Mouse (Mus musculus) lung, embryonic 15.5 days (tissue): ENCODE measurements around the gene Olfr187. TPM values are rescaled to one million over a fixed set of nuclear protein-coding genes. Genes with fewer than 3 reads are reported as not detected.
"Not testable (repeated sequence)": the region's sequence is repeated elsewhere in the genome, so short reads cannot be mapped to it uniquely, and the experiment has no call there.

Experiments
- ATAC-seq: fragments of 200-750 bp; cut with Nextera tagmentation; 2 replicates; pipeline ENCODE4 v1.8.0; 2017; ENCODE audit warnings: moderate number of reproducible peaks, borderline replicate concordance; ENCODE audit not compliant: low FRiP score, low TSS enrichment; ENCODE audit errors: extremely low read depth
- H3K27ac ChIP-seq: fragments of 300-500 bp; sonication (generic); 2 replicates; pipeline ENCODE4 v1.5.1; 2015; ENCODE audit warnings: moderate library complexity, mild to moderate bottlenecking, inconsistent platforms
- H3K27me3 ChIP-seq: fragments of 300-500 bp; sonication (generic); 2 replicates; pipeline ENCODE4 v1.6.1; 2015; ENCODE audit warnings: inconsistent platforms
- H3K36me3 ChIP-seq: fragments of 300-500 bp; sonication (generic); 2 replicates; pipeline ENCODE4 v1.6.1; 2015; ENCODE audit warnings: inconsistent platforms
- H3K4me1 ChIP-seq: fragments of 300-500 bp; sonication (generic); 2 replicates; pipeline ENCODE4 v1.6.1; 2015; ENCODE audit warnings: inconsistent platforms
- H3K4me2 ChIP-seq: fragments of 300-500 bp; sonication (generic); 2 replicates; pipeline ENCODE4 v1.6.1; 2015; ENCODE audit warnings: inconsistent platforms, mild to moderate bottlenecking, moderate library complexity
- H3K4me3 ChIP-seq: fragments of 300-500 bp; sonication (generic); 2 replicates; pipeline ENCODE4 v1.5.1; 2015; ENCODE audit warnings: mild to moderate bottlenecking, inconsistent platforms
- H3K9ac ChIP-seq: fragments of 300-500 bp; sonication (generic); 2 replicates; pipeline ENCODE4 v1.6.1; 2015; ENCODE audit warnings: inconsistent platforms
- H3K9me3 ChIP-seq: fragments of 300-500 bp; sonication (generic); 2 replicates; pipeline ENCODE4 v1.6.1; 2016; ENCODE audit warnings: inconsistent platforms
- WGBS: fragments of 180-500 bp; shearing (Covaris S2); methylation state at CpG from one replicate; pipeline ENCODE4 v1.1.7; 2015; 5-methylcytosine and 5-hydroxymethylcytosine counted together
- polyA plus RNA-seq: library from polyadenylated mRNA; unstranded; fragments of >200 nt; fragmentation: Nextera tagmentation; extraction: Ambion mirVana; gene quantifications from 2 replicates; pipeline ENCODE4 v1.2.1, GENCODE M21; 2015

The Olfr187 gene
- polyA plus RNA-seq, result not detected in 2 replicates

DNA sequence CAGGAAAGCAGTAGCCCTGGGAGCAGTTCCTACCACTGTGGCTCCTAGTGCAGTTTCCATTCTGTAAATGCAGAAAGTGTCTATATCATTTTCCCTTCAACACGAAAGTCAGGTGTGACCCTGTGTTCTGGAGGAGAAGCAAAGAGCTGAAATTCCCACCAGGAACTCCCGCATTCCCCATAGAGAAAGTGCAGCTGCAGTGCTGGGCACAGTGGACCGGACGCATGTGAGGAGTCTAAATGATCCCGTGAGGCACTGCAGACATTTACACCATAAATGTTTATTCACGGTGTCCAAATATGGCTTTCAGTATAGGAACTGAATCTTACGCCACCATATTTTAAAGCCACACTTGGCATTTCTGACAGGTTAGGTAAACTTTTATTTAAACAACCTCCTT, at the start of gene Olfr187:
Gene Olfr187 (minus strand): TSS at position 58 of the 400 bp plus-strand sequence.
- Histone ChIP-seq H3K9me3 (no peaks in the 10 kb centered on the region), H3K4me1 (no peaks in the 10 kb centered on the region), H3K27ac (no peak within 1 kb of the TSS), H3K36me3 (no peaks in the 10 kb centered on the region), H3K4me3 (no peak within 1 kb of the TSS), H3K27me3 (no peaks in the 10 kb centered on the region), H3K9ac (no peak within 1 kb of the TSS), H3K4me2 (no peak within 1 kb of the TSS)
- no peak for ATAC-seq
- WGBS, result 53% methylated on average over 7 of the region's 7 CpGs

- not testable (repeated sequence) for H3K9ac ChIP-seq, H3K4me1 ChIP-seq, H3K27ac ChIP-seq, H3K4me2 ChIP-seq, H3K36me3 ChIP-seq, H3K4me3 ChIP-seq, ATAC-seq, H3K27me3 ChIP-seq, H3K9me3 ChIP-seq
- WGBS, result 66% methylated on average over 2 of the region's 2 CpGs
Measured at GRCm38 (mm10) chr16:59081113-59081512, 41.5 kb upstream of the Olfr187 start.

DNA sequence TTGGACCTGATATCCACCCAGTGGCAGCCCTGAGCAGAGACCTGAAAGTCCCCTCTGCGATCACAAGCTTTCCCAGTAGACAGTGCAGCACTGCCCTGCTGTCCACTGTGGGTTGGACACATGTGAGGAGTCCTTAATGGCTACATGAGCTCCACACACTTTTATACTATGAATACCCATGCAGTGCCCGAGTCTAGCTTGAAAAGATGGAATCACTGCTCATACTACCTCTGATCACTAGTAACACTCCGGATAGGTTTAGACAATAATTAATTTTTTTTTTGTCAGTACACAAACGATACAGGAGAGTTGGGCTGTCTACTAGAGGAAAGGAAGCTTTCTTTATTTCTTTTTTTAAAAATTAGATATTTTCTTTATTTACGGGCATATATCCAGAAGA, 38.3 kb upstream of the Olfr187 start, which contains the start of gene Olfr190:
Gene Olfr190 (minus strand): TSS at position 101 of the 400 bp plus-strand sequence.
- no peak for ATAC-seq
- 83% methylated on average over 5 of the region's 5 CpGs for WGBS
- Histone ChIP-seq H3K27me3 (no peaks in the 10 kb centered on the region), H3K9me3 (no peaks in the 10 kb centered on the region), H3K4me3 (no peak within 1 kb of the TSS), H3K4me2 (no peak within 1 kb of the TSS), H3K27ac (no peak within 1 kb of the TSS), H3K4me1 (no peaks in the 10 kb centered on the region), H3K9ac (no peak within 1 kb of the TSS), H3K36me3 (no peaks in the 10 kb centered on the region)

DNA sequence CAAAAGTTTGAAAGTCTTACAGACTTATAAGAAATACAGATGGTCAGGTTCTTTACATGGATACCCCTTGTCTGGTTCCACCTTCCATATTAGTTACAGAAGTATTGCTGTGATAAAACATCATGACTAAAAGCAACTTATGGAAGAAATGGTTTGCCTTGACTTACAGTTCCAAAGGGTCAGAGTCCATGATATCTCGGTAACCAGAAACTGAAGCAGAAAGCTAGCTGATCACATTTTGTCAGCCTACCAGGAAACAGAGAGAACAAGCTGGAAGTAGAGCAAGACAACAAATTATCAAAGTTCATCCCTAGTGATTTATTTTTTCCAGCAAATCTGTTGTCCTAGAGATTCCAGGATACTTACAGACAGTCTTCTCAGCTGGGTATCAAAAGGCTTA, 34.0 kb upstream of the Olfr187 start:
- Histone ChIP-seq H3K9me3 (no peaks in the 10 kb centered on the region), H3K4me1 (no peaks in the 10 kb centered on the region), H3K27ac (no peak overlapping the region), H3K4me2 (no peak overlapping the region), H3K27me3 (no peaks in the 10 kb centered on the region), H3K36me3 (no peaks in the 10 kb centered on the region), H3K4me3 (no peak overlapping the region), H3K9ac (no peak overlapping the region)
- no peak for ATAC-seq
- 85% methylated on average over 1 of the region's 1 CpGs for WGBS

GRCm38 (mm10) chr16:59071755-59072154, 32.2 kb upstream of the Olfr187 start:
- ATAC-seq, result no peak
- Histone ChIP-seq H3K27ac (no peak overlapping the region), H3K27me3 (no peaks in the 10 kb centered on the region), H3K4me3 (no peak overlapping the region), H3K4me1 (no peaks in the 10 kb centered on the region), H3K9me3 (no peaks in the 10 kb centered on the region), H3K36me3 (no peaks in the 10 kb centered on the region), H3K4me2 (no peak overlapping the region), H3K9ac (no peak overlapping the region)

GRCm38 (mm10) chr16:59062411-59062810, 22.8 kb upstream of the Olfr187 start:
- H3K4me1 ChIP-seq, H3K9me3 ChIP-seq, H3K27me3 ChIP-seq, ATAC-seq, H3K36me3 ChIP-seq, H3K4me3 ChIP-seq, H3K4me2 ChIP-seq, H3K9ac ChIP-seq, H3K27ac ChIP-seq: not testable (repeated sequence)
- 29% methylated on average over 3 of the region's 3 CpGs for WGBS

GRCm38 (mm10) chr16:59049286-59049685, 9.7 kb upstream of the Olfr187 start:
- not testable (repeated sequence) for H3K4me1 ChIP-seq, H3K36me3 ChIP-seq, H3K4me3 ChIP-seq, H3K27me3 ChIP-seq, ATAC-seq, H3K9me3 ChIP-seq, H3K4me2 ChIP-seq, H3K27ac ChIP-seq, H3K9ac ChIP-seq
- WGBS, result 91% methylated on average over 2 of the region's 2 CpGs

- Histone ChIP-seq H3K4me3 (no peak overlapping the region), H3K9ac (no peak overlapping the region), H3K27ac (no peak overlapping the region), H3K36me3 (no peaks in the 10 kb centered on the region), H3K4me1 (no peaks in the 10 kb centered on the region), H3K27me3 (no peaks in the 10 kb centered on the region), H3K4me2 (no peak overlapping the region), H3K9me3 (no peaks in the 10 kb centered on the region)
- WGBS, result 74% methylated on average over 1 of the region's 1 CpGs
- ATAC-seq, result no peak
Measured at GRCm38 (mm10) chr16:59048860-59049259, 9.3 kb upstream of the Olfr187 start.

GRCm38 (mm10) chr16:59047579-59047978, 8.0 kb upstream of the Olfr187 start:
- Histone ChIP-seq H3K4me1 (no peaks in the 10 kb centered on the region), H3K27ac (no peak overlapping the region), H3K4me2 (no peak overlapping the region), H3K9ac (no peak overlapping the region), H3K27me3 (no peaks in the 10 kb centered on the region), H3K9me3 (no peaks in the 10 kb centered on the region), H3K4me3 (no peak overlapping the region), H3K36me3 (no peaks in the 10 kb centered on the region)
- ATAC-seq, result no peak
- WGBS, result 41% methylated on average over 4 of the region's 4 CpGs

GRCm38 (mm10) chr16:59045835-59046234, 6.3 kb upstream of the Olfr187 start:
- ATAC-seq, result no peak
- Histone ChIP-seq H3K36me3 (no peaks in the 10 kb centered on the region), H3K9me3 (no peaks in the 10 kb centered on the region), H3K9ac (no peak overlapping the region), H3K4me3 (no peak overlapping the region), H3K27me3 (no peaks in the 10 kb centered on the region), H3K4me2 (no peak overlapping the region), H3K27ac (no peak overlapping the region), H3K4me1 (no peaks in the 10 kb centered on the region)
- 79% methylated on average over 3 of the region's 3 CpGs for WGBS

GRCm38 (mm10) chr16:59030191-59030590, 9.4 kb downstream of the Olfr187 start, which contains the start of gene Olfr186:
Gene Olfr186, minus strand, starts transcription at chr16:59030291.
- ATAC-seq, result no peak
- H3K4me3 ChIP-seq, result no peak within 1 kb of the TSS
- H3K27me3 ChIP-seq, result no peaks in the 10 kb centered on the region
- H3K4me1 ChIP-seq, result no peaks in the 10 kb centered on the region
- H3K4me2 ChIP-seq, result no peak within 1 kb of the TSS
- H3K27ac ChIP-seq, result no peak within 1 kb of the TSS
- no peaks in the 10 kb centered on the region for H3K9me3 ChIP-seq
- H3K36me3 ChIP-seq, result no peaks in the 10 kb centered on the region
- no peak within 1 kb of the TSS for H3K9ac ChIP-seq
- WGBS, result 88% methylated on average over 4 of the region's 4 CpGs

DNA sequence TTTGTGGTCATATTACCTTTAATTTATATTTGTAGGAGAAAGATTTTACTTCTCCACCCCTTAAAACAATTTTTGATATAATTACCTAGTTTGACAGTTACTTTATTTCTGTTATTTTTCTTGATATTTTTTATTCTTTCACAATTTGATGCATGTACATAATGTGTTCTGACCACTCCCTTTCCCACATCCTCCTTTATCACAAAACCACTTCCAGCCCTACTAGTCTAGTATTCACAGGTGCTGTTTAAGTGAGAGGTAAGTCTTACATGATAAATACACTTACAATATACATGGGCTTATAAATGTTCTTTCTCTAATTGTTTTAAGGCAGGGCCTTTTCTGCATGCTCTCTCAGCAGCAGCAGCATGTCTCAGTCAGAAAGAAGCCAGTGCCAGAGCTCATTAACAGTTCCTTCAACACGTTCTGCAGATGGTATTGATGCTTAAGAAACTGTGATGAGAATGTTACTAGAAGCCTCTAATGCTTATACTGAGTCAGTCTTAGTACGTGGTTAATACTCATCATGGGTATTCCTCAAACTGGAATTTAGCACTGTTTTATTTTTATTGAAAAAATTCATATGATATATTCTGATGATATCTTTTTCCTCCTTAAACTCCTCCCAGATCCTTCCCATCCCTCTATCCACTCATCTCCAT, 26.1 kb downstream of the Olfr187 start:
- H3K4me2 ChIP-seq, result no peak overlapping the region
- no peaks in the 10 kb centered on the region for H3K27me3 ChIP-seq
- H3K27ac ChIP-seq, result no peak overlapping the region
- 57% methylated on average over 2 of the region's 2 CpGs for WGBS
- no peak overlapping the region for H3K9ac ChIP-seq
- no peaks in the 10 kb centered on the region for H3K9me3 ChIP-seq
- no peak for ATAC-seq
- H3K36me3 ChIP-seq, result no peaks in the 10 kb centered on the region
- no peaks in the 10 kb centered on the region for H3K4me1 ChIP-seq
- no peak overlapping the region for H3K4me3 ChIP-seq

GRCm38 (mm10) chr16:59007146-59007545, 32.4 kb downstream of the Olfr187 start:
- no peaks in the 10 kb centered on the region for H3K4me1 ChIP-seq
- H3K27me3 ChIP-seq, result no peaks in the 10 kb centered on the region
- no peak overlapping the region for H3K4me2 ChIP-seq
- no peaks in the 10 kb centered on the region for H3K36me3 ChIP-seq
- H3K9me3 ChIP-seq, result no peaks in the 10 kb centered on the region
- ATAC-seq, result no peak
- no peak overlapping the region for H3K27ac ChIP-seq
- no peak overlapping the region for H3K9ac ChIP-seq
- no peak overlapping the region for H3K4me3 ChIP-seq
